Mouse (Mus musculus): ENCODE data around the gene Gm49450.

Gene Gm49450

GRCm38 (mm10) chr15:98953401-98954356 lies at the start of gene Gm49450, which contains the start of gene Tuba1a:
TSS of gene Gm49450 (minus strand) at chr15:98953551.
TSS of gene Tuba1a (minus strand) at chr15:98953703.
- DNase-seq (ENCODE audit: low read depth, low spot score), result peak; percentile 100

GRCm38 (mm10) chr15:99001451-99001931 lies 48.1 kb upstream of the Gm49450 start:
- peak; percentile 61 for DNase-seq (ENCODE audit: low read depth, low spot score)

DNA sequence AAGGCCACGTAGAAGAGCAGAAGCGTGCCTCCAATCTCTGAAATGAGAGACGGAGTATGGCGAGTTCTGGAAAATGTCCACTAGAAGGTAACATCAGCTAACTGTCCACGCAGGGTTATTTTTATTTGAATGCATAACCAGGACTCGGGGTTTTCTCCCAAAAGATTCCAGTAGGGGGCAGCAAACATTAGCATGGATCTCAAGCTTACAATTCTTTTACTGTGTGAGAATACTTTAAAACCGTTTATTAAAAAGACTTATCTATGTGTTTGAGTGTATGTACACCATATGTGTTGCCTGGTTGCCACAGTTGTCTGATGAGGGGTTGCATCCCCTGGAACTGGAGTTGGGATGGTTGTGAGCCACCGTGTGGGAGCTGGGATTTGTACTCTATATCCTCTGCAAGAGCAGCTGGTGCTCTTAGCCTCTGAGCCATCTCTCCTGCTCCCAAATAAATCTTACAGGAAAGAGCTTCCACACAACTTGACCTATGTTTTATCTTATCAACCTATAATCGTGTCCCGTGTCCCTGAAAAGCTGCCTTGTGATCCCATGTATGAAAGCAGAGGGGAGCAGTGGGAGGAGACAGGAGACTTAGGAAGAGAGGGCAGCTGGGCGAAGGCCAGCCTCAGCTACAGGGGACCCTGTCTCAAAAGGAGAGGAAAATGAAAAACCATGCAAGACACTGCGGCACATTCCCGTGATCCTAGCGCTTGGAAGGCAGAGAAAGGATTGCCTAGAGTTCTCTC lies 47.4 kb upstream of the Gm49450 start:
- peak; percentile 65 for DNase-seq (ENCODE audit: low read depth, low spot score)

DNA sequence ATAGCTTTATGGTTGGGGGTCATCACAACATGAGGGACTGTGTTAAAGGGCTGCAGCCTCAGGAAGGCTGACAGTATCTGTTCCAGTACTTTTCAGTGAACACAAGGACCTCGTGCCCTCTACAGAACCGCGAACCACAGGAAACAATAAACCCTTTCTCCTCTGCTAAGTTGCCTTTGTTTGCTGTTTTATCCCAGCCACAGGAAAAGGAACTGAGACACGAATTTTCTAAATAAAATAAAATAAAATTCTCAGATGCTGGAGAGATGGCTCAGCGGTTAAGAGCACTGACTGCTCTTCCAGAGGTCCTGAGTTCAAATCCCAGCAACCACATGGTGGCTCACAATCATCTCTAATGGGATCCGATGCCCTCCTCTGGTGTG lies 45.4 kb upstream of the Gm49450 start:
- DNase-seq (ENCODE audit: low read depth, low spot score), result no peak

DNA sequence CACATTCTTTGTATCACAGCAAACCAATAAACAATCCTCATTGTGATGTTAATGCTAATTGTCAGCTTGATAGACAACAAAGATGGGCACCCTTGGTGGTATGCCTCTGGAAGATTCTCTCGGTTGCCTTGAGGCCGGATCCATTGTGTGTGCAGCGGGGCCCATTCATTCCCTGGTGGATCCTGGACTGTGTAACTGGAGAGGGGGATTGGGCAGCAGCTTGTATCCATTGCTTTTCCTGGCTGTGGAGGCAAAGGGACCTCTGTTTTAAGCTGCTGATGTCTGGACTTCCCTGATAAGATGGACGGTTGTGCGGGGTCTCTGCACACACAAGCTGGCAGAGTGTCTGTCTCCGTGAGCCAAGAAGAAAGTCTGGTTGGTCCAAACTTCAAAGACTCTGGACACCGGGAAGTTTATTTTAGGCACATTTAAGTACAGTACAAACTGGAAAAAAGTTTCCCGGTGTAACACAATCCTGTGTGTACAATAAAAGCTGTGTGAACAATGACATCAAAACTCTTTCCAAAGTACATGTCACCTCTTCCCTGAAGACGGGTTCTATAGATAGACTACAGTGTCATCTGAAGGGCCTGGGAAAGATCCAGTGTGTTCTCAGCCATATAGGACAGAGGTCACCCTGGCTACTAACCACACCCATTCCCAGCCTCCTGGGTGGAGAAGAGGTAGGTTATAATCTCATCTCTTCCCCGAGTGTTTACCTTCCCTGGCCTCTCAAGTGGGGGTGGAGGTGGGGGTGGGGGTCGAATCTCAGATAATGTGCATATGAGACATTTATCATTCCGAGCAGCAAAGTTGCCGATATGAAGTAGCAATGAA lies 44.8 kb upstream of the Gm49450 start:
- DNase-seq (ENCODE audit: low read depth, low spot score), result peak; percentile 80

DNA sequence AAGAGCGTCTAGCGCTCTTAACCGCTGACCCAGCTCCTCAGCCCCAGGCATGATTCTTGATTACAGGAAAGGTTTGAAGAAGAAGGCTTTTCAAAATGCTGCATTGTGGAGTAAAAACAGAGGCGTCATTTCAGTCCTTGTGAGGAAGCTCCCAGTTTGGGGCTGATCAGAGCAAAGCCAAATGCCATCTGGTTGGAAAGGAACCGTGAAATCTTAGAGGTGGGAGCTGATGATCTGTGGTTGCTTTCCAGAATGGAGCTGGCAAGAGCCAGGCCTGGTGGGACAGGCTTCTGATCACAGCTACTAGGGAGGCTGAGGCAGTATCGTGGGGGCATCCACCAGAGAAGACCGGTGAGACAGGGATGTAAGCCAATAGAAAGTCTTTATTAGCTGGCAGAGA lies 43.5 kb upstream of the Gm49450 start:
- DNase-seq (ENCODE audit: low read depth, low spot score), result no peak

- no peak for DNase-seq (ENCODE audit: low read depth, low spot score)
Measured at GRCm38 (mm10) chr15:98994957-98995520, 41.7 kb upstream of the Gm49450 start.

DNA sequence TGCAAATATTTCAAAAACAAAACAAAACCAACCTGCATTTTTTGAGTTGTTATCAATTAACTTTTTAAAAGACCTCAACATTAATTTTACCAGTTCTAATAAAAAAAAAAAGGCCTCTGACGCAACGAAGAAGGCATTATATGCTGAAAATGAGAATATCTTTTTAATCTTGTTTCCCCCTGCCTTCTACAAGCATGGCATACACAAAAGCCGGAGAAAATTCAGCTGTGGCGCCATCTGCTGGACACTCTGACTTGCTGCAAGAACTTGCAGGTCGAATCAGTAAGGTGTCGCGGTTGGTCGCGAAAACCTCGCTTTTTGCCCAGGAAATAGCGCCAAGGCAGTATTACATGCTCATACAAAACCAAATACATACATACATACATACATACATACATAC lies 40.5 kb upstream of the Gm49450 start:
- peak; percentile 95 for DNase-seq (ENCODE audit: low read depth, low spot score)

- DNase-seq (ENCODE audit: low read depth, low spot score), result peak; percentile 96
Measured at GRCm38 (mm10) chr15:98993093-98993793, 39.9 kb upstream of the Gm49450 start.

- peak; percentile 80 for DNase-seq (ENCODE audit: low read depth, low spot score)
Measured at GRCm38 (mm10) chr15:98992086-98992912, 38.9 kb upstream of the Gm49450 start.

DNA sequence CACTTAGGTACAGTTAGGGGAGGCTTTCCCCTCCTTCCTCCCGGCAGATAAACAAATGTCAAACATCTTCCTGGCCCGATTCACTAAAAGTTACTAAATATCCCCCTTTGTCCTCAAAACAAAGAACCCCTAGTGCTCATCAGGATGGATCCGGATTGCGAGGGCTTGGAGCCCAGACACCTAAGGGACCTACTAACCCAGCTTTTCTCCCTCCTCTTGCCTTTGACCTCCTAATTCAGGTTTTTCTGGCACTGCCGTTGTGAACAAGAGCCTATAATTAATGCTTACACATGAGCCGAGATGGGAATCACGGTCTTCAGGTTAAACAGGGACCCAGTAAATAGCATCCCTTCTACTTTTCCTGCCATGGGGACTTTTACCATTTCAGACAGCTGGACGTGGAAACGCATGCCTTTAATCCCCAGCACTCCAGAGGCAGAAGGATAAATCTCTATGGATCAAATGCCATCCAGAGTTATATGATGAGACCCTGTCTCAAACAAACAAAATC lies 38.2 kb upstream of the Gm49450 start:
- peak; percentile 82 for DNase-seq (ENCODE audit: low read depth, low spot score)

- DNase-seq (ENCODE audit: low read depth, low spot score), result peak; percentile 92
Measured at GRCm38 (mm10) chr15:98990669-98991539, 37.6 kb upstream of the Gm49450 start.

- peak; percentile 90 for DNase-seq (ENCODE audit: low read depth, low spot score)
Measured at GRCm38 (mm10) chr15:98989701-98990430, 36.5 kb upstream of the Gm49450 start.

GRCm38 (mm10) chr15:98988787-98989186 lies 35.4 kb upstream of the Gm49450 start:
- peak; percentile 65 for DNase-seq (ENCODE audit: low read depth, low spot score)

GRCm38 (mm10) chr15:98987661-98988181 lies 34.4 kb upstream of the Gm49450 start:
- no peak for DNase-seq (ENCODE audit: low read depth, low spot score)

DNA sequence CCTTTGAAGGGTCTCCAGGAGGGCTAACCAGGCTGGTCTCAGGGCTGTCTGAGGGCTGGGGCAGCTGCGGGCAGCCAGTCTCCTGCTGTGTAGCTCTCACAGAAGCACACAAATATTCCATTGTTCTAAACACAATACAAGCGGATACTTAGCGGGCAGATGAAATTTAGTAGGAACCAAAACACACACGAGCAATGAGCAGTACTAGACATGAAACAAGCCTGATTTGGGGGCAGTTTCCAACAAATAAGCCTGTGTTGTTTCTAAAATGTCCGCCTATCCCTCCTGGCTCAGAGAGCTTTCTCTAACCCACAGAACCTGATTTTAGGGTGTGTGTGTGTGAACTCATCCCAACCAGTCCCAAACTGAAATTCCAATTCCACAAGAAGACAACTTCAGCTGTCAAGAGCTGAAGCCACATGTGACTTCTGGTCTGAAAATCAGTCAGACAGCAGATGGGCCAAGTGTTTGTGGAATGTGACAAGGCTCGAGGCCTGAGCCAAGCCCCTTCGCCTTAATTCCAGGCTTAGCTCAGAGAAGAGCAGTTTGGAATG lies 33.8 kb upstream of the Gm49450 start:
- peak; percentile 86 for DNase-seq (ENCODE audit: low read depth, low spot score)

Measured in R1 (cell line).